Mouse (Mus musculus) lung, postnatal 10 days (tissue): ENCODE data around the gene Padi6.

Experiments
- DNase-seq: peaks from one replicate; pipeline ENCODE4 v3.0.0; 2021

The Padi6 gene

DNA sequence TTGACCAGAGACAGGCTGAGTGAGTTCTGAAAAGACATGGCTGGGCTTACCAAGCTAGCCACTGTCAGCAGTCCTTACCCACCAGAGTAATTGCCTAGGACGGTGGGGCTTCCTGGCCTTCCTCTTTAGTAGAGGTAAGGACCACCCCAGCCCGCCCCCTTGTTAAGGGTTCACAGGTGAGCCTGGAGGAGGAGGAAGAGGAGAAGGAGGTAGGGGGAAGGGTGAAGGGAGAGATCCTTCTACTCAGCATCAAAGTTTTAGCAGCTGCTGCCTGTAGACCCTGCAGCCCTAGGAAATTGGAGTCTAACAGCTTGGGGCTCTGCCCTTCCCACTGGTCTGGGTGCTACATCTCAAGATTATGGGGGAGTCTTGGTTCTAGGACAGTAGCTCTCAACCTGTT lies at the start of gene Padi6:
Gene Padi6 (minus strand): TSS at position 101 of the 400 bp plus-strand sequence.
- no peak for DNase-seq

DNA sequence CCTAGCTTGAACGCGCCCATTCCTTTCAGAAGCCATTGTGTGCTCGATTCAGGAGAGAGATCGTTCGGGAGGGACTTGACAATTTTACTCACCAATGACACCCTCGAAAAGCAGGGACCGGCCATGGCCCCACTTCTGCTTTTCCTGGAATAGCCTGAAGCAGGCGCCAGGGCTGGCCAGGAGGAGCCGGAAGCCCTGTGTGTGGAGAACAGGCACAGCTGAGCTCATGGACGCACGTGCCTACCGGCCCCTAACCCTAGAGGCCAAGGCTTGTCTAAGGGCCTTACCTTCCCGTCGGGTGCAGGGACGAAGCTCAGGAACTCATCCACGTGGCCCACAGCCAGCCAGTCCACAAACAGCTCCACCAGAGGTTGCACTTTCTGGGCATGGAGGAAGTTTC lies 48.6 kb upstream of the Padi6 start:
- DNase-seq: no peak

DNA sequence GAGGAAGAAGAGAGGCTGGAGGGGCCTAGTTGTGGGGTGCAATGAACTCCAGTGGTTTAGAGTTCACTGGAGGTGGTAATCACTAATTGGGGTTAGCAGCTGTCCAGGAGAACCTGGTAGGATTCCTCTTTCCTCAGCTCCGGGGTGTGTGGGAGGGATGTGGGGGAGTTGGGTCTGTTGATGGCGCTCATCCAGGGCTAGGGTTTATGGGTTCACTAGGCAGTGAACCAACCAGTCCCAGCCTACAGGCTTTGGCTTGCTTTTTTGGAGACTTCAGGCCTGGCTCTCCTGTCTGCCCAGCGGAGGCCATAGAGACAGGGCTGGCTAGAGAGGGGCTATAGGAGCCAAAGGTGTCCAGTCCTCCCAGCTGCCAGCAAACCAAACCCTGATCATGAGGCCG lies 47.5 kb upstream of the Padi6 start:
- DNase-seq: no peak

DNA sequence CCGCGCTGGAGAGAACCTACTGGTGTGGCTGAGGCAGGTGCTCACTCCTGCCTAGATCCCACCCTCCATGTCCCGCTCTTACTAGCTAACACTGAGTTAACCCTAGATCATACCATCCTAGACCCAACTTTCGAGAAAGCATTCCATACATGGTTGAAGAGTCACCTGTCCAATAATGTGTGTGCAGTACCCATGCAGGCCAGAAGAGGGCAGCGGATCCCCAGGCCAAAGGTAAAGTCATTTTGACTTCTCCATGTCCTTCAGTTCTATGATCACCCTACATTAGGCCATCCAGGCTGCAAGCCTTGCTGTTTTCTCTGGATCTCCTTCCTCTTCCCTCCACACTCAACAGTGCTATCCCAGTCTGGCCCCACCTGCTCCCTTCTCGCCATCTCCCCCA lies 46.5 kb upstream of the Padi6 start:
- peak; percentile 80 for DNase-seq

DNA sequence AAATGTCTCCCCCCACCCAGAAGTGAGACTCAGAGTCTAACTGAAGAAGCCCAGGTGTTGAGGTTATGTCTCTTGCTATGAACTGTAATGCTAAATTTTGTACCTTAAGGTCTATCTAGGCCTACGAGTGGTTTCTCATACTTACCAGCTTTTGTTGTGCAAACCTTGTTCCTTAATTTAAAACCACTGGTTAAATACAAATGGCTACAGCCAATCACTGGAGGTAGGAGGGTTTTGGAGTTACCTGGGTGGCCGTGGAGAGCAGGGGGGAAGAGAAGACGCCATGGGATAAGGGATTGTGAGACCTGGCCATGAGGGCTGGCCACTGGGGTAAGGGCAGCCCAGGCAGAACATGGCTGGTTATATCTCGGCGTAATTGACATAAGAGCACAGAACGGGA lies 45.8 kb upstream of the Padi6 start:
- no peak for DNase-seq

DNA sequence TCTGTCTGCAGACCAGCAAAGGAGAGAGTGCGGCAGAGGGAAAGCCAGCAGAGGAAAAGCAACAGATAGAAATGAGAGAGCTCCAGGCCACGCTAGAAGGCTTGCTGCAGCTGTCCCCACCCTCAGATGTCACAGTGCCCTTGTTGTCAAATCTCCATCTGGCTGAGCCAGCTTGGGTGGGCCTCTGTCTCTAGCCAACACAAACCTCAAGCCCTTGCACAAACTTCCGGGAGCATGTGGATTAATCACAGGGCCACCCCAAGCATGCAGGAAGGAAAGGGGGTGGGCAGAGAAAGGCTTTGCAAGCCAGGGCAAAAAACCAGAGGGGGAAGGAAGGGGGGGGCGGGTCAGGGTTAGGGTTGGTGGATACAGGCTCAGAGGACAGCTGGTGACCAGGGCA lies 45.0 kb upstream of the Padi6 start:
- DNase-seq: peak; percentile 79

DNA sequence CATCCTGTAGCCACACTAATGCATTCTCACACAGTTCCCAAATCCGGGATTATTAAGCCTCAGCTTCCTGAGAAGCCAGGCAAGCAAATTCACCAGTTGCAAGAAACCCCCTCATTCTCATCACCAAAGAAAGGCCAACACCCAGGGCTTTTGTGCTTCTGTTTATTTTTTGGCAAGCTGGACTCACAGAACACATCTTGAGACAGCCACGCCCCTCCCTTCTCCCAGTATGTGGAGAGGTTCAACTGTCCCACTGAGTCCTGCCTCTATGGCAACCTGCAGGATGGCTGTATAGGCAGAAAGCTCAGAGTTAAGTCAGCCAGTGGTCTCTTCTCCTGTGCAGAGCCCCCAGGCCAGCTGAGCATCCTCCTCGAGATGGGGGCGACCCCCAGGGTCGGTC lies 42.8 kb upstream of the Padi6 start:
- DNase-seq: no peak

DNA sequence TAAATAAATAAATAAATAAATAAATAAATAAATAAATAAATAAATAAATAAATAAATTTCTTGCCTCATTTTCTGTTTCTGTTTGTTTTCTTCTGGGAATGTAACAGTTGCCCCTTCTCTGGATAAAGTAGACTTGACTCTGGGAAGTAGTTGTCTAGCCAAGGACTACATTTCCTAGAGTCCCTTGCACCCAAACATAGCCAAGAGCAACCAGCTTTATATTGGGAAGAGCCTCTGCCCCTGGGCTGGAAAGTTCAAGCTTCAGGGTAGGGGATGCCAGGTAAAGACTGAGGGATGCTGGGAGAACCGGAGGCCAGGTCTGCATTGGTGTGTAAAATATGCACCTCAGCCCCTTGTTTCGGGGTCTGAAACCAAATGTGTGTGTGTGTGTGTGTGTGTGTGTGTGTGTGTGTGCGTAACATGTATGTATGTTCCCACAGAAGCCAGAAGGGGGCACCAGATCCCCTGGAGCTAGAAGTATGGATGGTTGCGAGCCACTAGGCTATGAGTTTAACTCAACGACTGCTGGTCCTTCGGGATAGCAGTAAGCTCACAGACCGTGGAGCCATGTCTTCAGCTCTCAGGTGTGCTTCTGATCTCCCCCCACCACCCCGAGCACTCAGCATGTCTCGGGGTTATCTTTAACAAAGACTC lies 42.0 kb upstream of the Padi6 start:
- no peak for DNase-seq

DNA sequence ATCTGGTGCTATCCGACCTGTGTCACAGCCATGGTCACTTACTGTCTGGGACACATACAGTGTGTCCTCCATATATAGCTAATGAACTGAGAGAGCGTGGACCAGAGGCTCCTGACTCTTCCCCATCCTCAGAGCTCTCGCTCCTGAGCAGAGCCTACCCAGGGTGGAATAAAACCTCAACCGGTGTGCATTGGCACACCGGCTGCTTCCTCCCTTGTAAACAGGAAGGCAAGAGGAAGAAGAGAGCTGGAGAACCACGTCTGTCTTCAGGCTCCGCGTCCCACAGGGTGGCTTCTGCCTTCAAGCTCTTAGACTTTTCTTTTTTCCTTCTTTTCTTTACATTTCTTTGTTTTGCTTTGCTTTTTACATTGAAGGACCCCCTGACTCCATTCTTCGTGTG lies 40.4 kb upstream of the Padi6 start:
- no peak for DNase-seq

DNA sequence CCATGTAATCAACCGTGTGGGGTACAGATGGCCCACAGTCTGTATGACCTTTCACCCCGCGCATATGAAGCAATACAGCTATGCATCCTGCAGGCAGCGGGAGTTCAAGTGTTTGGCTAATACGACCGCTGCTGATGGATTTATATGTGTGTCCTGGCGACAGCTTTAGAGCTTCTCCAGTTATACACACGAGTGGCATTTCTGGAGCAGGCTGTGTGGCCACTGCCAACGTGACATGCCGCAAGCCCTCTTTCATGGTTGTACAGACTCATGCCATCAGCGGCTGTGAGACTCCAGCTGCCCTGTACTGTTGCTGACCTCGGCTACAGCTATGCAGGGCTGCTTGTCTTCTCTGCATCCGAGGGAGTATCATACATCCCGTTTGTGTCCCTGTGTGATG lies 38.1 kb upstream of the Padi6 start:
- DNase-seq: no peak

DNA sequence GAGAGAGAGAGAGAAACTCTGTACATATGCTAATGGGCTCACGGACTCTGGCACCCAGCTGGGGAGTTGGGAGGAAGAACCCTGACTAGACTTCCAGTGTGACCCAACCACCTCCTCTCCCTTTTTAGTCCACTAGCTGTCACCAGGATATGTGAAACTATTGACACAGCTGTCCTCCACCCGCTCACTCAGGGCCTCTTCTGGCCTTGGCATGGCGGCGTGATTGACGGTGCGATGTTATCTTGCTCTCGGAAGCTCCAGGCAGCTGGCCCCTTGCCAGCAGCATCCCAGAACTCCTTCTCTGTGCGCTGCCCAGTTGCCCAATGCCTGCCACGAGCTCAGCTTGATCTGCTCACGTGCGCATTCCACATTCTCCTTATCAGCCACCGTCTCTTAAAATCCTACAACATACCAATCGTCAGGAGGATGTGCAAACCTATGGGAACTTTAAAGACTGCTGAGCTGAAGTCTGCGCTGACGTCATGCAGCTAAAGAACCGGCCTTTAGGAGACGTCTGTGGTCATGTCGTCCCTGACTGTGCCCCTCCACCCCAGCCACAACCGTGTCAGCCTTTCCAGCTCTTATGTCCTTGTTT lies 37.5 kb upstream of the Padi6 start:
- DNase-seq: peak; percentile 53

DNA sequence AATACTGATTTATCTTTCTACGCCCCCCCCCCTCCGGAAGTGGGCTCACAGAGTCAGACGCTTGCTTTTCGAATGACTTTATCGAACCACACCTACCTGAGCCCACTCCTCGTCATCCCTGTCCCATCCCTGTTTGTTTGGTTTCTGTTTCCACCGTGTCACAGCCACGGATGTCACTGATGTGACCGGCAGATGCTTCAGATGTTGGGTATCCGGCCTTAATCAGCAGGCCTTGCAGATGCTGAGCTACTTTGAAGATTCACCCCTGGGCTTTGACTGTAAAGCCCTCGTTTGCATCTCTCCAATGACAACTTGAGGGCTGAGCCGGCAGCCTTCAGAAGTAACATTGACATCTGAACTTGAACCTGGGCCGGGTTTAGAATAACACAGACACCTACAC lies 34.2 kb upstream of the Padi6 start:
- DNase-seq: no peak

DNA sequence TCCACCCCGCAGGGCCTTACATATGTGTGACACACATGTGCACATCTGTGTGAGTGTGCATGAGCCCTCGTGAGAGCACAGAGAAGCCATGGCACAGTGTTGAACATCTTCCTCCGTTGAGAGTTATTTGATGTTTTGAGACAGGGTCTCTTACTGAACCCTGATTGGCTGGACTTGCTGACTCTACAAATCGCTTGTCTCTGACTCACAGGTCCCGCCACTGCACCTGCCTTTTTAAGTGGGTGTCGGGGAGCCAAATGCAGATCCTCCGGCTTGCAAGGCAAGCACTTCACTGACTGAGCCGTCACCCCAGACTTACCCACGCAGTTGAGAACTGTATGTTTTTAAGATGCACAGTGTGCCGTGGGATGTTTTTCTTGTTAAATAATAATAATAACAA lies 33.4 kb upstream of the Padi6 start:
- DNase-seq: no peak

DNA sequence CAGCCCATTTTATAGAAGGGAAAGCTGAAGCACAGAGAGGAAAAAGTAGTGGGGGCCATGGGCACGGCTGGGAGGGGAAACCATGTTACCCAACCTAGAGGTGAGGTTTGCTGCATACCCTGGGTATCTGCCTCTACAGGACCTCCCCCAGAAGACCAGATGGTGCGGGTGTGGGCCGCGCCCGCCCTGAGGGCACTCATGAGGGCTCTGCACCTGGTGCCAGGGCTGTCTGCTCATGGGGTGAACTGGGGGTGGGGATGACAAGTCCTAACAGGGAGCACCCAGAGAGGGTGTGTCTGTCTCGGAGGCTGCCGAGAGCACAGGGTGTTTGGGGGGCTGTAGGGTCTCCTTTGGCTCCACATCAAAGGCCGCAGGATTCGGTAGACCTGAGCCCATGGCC lies 32.5 kb upstream of the Padi6 start:
- DNase-seq: no peak

DNA sequence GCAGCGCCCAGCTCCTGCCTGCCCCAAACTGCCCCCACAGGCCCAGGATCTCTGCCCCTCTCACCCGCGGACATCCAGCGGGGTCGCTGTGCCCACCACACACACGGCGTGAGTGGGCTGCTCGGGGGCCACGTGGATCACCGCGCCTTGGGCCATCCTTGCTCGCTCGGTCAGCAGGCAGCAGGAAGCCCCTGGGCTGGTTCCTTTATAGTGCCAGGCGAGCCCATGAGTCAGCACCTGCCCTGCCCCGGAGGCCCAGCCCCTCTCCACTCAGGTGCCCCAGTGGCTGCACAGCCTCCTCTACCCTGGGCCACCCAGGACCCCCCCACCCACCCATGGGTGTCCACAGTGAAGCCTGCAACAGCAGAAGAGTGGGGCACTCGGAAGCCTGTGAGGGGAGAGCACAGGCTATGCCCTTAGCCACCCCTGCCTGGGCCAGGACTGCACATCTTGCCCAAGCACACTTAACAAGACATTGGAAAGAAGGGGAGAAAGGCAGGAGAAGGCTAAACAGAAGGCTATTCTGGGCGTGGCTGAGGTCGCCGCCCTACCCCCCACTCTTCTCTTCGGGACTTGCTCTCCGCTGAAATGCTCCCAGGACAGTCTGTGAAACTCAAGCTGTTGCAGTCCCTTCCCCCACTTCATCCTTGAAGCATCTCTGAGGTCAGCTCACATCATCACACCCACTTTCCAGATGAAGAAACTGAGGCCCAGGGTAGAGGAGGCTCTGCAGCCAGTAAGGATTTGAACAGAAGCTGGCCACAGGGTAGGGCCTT lies 31.8 kb upstream of the Padi6 start, which contains the start of gene Padi4:
Gene Padi4 (minus strand): TSS at position 212 of the 776 bp plus-strand sequence.
- DNase-seq: no peak

DNA sequence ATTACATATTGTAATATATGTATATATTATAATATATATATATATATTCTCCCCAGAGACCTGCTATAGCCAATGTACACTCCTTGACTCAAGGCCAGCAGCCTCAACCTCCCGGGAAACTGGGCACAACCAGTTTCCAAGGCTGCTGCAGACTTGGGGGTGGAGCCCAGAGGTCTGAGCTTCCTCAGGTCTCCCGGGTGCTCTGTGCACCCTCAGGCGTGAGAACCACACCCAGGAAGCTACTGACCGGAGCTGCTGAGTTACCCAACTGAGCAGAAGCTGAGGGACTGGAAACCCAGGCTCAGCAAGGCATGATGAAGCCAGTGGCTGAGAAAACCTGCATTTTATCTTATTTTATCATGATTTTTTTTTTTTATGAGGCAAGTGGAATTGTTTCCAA lies 28.6 kb upstream of the Padi6 start:
- DNase-seq: peak; percentile 56

DNA sequence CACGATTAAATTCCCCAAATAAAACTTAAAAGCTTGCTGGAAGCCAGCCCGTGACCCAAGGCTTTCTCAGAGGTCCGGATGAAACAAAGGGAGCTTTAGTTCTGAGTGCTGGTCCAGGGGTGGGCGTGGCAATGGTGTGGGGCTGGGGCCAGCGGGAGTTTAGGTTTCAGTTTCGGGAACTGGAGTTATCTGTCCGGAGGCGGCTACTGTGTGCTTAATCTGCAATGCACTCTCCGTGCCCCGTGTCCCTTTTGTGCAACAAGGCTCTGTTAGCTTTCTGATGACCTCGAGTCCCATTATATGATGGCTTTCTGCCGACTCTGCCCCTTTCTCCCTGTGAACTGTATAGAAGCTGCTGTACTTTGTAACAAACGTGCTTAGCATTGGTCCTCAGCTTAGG lies 28.0 kb upstream of the Padi6 start:
- peak; percentile 80 for DNase-seq

DNA sequence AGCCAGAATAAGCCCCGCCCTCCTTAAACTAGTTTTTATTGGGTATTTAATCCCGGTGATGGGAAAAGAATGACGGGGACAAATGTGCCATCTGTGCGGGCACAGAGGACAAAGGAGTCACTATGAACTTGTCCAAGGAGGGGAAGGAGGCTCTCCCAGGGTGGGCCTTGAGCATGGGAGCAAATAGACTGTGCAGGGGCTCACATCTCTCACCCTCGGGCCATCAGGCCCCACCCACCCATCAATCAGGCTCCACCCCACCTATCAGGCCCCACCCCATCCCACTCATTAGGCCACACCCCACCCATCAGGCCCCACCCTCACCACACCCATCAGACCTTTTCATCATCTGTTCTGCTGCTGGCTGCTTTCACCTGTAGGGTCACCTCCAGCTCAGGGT lies 26.5 kb upstream of the Padi6 start:
- DNase-seq: no peak

DNA sequence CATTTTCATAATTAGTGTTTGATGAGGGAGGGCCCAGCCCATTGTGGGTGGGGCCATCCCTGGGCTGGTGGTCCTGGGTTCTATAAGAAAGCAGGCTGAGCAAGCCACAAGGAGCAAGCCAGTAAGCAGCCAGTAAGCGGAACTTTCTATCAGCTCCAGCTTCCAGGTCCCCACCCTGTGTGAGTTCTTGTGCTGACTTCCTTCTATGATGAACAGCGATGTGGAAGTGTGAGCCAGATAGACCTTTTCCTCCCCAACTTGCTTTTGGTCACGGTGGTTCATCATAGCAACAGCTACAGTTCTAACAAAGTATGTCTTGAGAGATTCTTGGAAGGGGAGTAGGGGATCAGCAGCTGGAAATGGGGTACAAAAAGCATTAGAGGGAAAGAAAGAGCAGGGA lies 23.5 kb upstream of the Padi6 start:
- no peak for DNase-seq

DNA sequence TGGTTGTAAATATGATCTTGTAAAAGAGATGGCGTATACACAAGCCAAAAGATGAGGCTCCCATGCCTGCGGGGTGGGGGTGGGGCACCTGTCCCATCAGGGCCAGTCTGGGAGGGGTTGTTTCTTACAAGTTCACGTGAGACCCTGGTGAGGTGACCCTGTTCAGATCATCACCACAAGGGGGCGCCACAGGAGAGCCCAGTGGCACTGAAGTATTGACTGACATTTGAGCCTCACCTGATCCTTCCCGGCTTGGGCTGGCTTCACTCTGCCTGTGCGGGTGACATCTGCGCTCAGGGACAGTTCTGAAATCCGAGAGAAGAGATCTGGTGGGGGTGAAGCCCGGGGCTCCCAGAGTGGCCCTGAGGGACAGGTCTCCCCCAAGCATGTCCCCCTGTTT lies 20.7 kb upstream of the Padi6 start:
- DNase-seq: peak; percentile 73

DNA sequence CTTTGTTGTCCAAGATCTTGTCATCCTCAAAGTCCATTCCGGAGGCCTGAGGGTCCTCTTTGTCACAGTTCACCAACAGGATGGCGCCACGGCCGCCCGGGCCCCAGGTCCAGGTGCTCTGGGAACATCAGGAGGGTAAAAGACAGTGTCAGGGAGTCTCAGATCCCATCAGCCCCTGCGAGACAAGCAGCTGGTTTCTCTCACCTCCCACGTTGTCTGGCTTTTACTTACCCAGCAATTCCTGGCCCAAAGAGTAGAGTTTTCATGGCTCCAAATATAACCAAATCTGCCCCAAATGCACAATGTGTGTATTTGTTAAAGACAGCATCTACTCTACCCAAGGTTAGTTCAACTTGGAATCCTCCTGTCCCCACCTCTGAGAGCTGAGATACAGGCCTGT lies 19.2 kb upstream of the Padi6 start:
- DNase-seq: peak; percentile 67

DNA sequence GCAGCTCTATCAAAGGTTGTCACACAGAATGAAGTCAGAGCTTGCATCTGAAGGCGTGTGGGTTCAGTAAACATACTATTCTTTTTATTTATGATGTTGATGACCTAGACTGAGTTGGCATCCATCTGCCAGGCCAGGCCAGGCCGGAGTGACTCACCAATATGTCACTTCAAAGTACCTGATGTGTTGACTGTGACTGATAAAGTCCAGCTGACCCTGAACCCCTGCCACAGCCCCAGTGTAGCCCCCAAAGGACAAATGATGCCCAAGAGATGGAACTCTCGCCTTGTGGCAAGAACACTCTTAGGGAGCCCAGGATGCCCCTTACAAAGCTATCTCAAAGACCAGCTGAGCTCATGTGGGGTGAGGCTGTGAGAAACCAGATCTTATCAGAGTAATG lies 13.4 kb upstream of the Padi6 start:
- DNase-seq: no peak

DNA sequence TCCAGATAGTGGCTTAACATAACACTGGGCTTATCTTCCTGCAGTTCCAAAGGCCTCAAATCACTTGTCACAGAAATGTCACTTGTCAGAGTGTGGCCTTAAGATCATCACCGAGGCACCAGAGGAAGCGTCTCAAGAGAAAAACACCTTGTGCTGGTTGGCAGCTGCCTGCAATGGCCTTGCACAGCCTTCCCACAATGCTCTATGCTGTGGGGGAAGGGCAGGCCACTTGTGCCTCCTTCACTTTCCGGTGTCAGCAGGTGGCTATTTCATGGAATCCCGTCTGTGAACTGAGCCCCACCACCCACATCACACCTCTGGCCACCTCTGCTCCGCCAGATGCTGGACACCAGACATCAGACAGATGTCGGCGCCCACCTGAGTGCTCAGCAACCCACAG lies 10.9 kb upstream of the Padi6 start:
- DNase-seq: no peak

DNA sequence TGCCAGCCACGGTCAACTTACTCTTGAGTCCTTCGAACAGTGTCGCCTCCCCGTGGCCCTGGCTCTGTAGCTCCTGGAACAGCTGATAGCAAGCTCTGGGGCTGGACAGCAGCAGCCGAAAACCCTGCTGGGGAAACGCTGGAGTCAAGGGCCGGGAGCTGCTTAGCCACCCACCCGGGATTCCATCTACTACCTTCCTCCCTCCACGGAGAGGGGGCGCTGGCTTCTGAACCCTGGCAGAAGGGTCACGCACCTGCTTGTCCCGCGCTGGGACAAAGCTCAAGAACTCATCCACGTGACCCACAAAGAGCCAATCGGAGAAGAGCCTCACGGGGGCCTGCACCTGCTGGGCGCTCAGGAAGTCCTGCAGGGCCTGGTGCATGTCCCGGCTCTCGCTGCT lies 7.9 kb upstream of the Padi6 start:
- peak; percentile 50 for DNase-seq
